Mouse (Mus musculus): ENCODE results near the gene Serpinb3d.
"Not testable (repeated sequence)": the region's sequence is repeated elsewhere in the genome, so short reads cannot be mapped to it uniquely, and the experiment has no call there.

GRCm38 (mm10) chr1:107127453-107127852, 44.1 kb upstream of the Serpinb3d start:
- TF ChIP-seq CTCF (conservative IDR thresholded peaks at IDR 0.05; ENCODE audit: insufficient read depth, insufficient read length, low read depth, low read length); POLR2A (IDR thresholded peaks at IDR 0.05; ENCODE audit: low read depth, low read length): not testable (repeated sequence)

All from kidney, adult 2 months (tissue).